Mouse (Mus musculus) embryonic fibroblast, embryonic 13.5 days (primary cell): ENCODE measurements around the gene Olfr1281.

Experiments used
- CTCF ChIP-seq: IDR thresholded peaks from 2 replicates; pipeline ENCODE4 v1.5.1; 2011; ENCODE audit warnings: mild to moderate bottlenecking, control low read depth, low read length, moderate library complexity, borderline replicate concordance; ENCODE audit not compliant: insufficient read depth
- POLR2A ChIP-seq: IDR thresholded peaks from 2 replicates; pipeline ENCODE4 v1.6.1; 2011; ENCODE audit warnings: low read depth, mild to moderate bottlenecking, control low read depth, low read length, moderate library complexity

DNA sequence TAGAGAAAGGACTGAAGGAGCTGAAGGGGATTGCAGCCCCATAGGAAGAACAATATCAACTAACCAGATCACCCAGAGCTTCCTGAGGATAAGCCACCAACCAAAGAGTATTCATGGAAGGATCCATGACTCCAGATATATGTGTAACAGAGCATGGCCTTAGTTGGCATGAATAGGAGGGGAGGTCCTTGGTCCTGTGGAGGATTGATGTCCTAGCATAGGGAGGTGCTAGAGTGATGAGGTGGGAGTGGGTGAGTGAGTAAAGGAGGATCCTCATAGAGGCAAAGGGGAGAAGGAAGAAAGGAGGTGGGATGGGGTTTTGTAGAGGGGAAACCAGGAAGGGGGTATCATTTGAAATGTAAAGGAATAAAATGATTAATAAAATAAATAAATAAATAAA lies 27.8 kb upstream of the Olfr1281 start:
- TF ChIP-seq CTCF (no peak), POLR2A (no peak)
